Mouse (Mus musculus): Measurements from ENCODE around the gene Mllt11. TPM values are rescaled to one million over a fixed set of nuclear protein-coding genes. Genes with fewer than 3 reads are reported as not detected.

Mllt11 gene
- polyA plus RNA-seq, 1 experiment: 9.1 TPM

DNA sequence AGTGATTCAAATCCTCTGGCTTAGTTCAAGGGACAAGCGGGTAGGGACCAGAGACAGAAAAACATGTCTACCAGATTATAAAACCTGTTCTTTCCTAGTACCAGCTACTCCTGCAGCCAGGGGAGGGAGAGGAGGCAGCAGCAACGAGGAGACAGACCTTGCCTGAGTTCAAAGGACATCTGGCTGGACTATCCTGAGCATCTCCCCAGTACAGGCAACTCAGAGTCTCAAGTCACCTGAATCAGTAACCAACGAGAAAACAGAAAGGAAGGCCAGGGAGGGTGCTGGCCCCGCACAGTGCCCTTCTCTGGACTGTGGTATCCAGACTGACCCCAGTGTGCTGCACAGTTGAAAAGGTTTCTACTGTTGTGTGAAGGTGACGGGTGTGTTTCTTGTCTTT lies 25.0 kb upstream of the Mllt11 start:
- Histone ChIP-seq H3K4me1 (ENCODE audit: control insufficient read depth, insufficient read depth, low read length) (no peaks in the 10 kb centered on the region), H3K27ac (ENCODE audit: control insufficient read depth, insufficient read depth, low read depth, low read length, poor library complexity) (no peak overlapping the region), H3K4me3 (replicated peaks; ENCODE audit: control insufficient read depth, low read depth, low read length) (no peak overlapping the region)
- TF ChIP-seq CTCF (IDR thresholded peaks at IDR 0.05; ENCODE audit: control insufficient read depth, insufficient read depth, low read length) (no peak), POLR2A (IDR thresholded peaks at IDR 0.05; ENCODE audit: borderline replicate concordance, control insufficient read depth, low read depth, low read length) (no peak)
- 86% methylated on average over 5 of the region's 5 CpGs for WGBS

DNA sequence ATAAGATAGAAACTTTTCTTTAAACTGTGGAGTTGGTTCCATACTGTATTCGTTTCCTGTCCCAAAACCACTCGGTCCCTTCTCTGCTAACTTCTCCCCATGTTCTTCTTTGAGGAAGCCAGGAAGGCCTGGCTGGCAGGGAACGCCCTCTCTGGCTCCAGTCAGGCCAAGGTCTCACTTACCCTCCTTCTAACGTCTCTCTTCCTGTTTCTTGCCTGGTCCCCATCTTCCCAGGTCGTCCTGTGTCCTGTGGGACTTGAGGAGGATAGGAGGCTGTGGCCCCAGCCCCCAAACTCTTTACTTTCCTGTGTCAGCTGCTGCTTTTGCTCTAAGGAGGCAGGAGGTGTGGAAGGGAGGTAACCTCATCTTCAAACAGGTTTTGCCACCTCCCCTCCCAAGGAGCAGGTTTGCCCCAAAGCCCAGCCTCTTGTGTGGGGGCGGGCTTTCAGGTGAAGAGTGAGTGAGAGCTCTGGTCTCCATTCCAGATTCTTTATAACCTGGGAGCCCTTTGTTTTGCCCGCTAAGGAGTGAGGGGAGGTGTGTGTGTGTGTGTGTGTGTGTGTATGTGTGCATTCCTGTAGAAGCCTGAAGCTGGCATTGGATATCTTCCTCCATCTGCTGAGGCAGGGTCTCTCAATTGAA lies 18.9 kb upstream of the Mllt11 start, which contains the start of gene Bnipl:
Gene Bnipl, minus strand, starts transcription at position 411 of the 642 bp plus-strand sequence.
- no peak within 1 kb of the TSS for H3K4me3 ChIP-seq (replicated peaks; ENCODE audit: control insufficient read depth, low read depth, low read length)
- H3K4me1 ChIP-seq (ENCODE audit: control insufficient read depth, insufficient read depth, low read length): no peaks in the 10 kb centered on the region; the same call in none of the 2 replicates
- no peak for TF ChIP-seq CTCF (IDR thresholded peaks at IDR 0.05; ENCODE audit: control insufficient read depth, insufficient read depth, low read length)
- TF ChIP-seq POLR2A (IDR thresholded peaks at IDR 0.05; ENCODE audit: borderline replicate concordance, control insufficient read depth, low read depth, low read length): no peak
- no peak within 1 kb of the TSS for H3K27ac ChIP-seq (ENCODE audit: control insufficient read depth, insufficient read depth, low read depth, low read length, poor library complexity)
- WGBS: 51% methylated on average over 7 of the region's 7 CpGs

DNA sequence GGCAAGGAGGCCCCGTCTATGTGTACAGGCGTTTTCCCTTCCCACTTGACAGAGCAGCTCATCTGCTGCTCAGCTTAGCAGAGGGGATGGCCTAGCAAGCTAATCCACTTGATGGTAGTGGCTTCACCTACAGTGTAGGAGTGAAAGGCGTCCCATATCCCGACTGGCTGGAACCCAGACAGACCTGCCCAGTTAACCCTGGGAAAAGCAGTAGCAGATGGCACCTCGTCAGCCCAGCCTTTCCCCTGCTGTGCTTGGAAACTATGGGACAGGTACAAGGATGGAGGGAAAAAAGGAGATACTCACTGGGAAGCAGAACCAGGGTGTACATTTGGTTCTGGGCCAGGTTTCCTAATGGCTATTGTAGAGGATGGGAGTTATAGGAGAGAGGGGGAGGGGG lies 18.4 kb upstream of the Mllt11 start:
- Histone ChIP-seq H3K27ac (ENCODE audit: control insufficient read depth, insufficient read depth, low read depth, low read length, poor library complexity) (no peak overlapping the region), H3K4me1 (ENCODE audit: control insufficient read depth, insufficient read depth, low read length) (no peaks in the 10 kb centered on the region; the same call in none of the 2 replicates), H3K4me3 (replicated peaks; ENCODE audit: control insufficient read depth, low read depth, low read length) (no peak overlapping the region)
- 86% methylated on average over 5 of the region's 5 CpGs for WGBS
- no peak for TF ChIP-seq CTCF (IDR thresholded peaks at IDR 0.05; ENCODE audit: control insufficient read depth, insufficient read depth, low read length)
- no peak for TF ChIP-seq POLR2A (IDR thresholded peaks at IDR 0.05; ENCODE audit: borderline replicate concordance, control insufficient read depth, low read depth, low read length)

- H3K4me3 ChIP-seq (replicated peaks; ENCODE audit: control insufficient read depth, low read depth, low read length): no peak overlapping the region
- 35% methylated on average over 1 of the region's 1 CpGs for WGBS
- no peaks in the 10 kb centered on the region; the same call in none of the 2 replicates for H3K4me1 ChIP-seq (ENCODE audit: control insufficient read depth, insufficient read depth, low read length)
Observed at GRCm38 (mm10) chr3:95247660-95248336, 15.8 kb upstream of the Mllt11 start.

GRCm38 (mm10) chr3:95246465-95247231 lies 14.7 kb upstream of the Mllt11 start:
- H3K4me3 ChIP-seq (replicated peaks; ENCODE audit: control insufficient read depth, low read depth, low read length): no peak overlapping the region
- no peak for TF ChIP-seq CTCF (IDR thresholded peaks at IDR 0.05; ENCODE audit: control insufficient read depth, insufficient read depth, low read length)
- TF ChIP-seq POLR2A (IDR thresholded peaks at IDR 0.05; ENCODE audit: borderline replicate concordance, control insufficient read depth, low read depth, low read length): no peak
- no peak overlapping the region for H3K27ac ChIP-seq (ENCODE audit: control insufficient read depth, insufficient read depth, low read depth, low read length, poor library complexity)
- WGBS: 47% methylated on average over 5 of the region's 5 CpGs
- no peaks in the 10 kb centered on the region; the same call in none of the 2 replicates for H3K4me1 ChIP-seq (ENCODE audit: control insufficient read depth, insufficient read depth, low read length)

More at GRCm38 (mm10) chr3:95247660-95248336, 15.8 kb upstream of the Mllt11 start:
- no peak for TF ChIP-seq POLR2A (IDR thresholded peaks at IDR 0.05; ENCODE audit: borderline replicate concordance, control insufficient read depth, low read depth, low read length)
- no peak for TF ChIP-seq CTCF (IDR thresholded peaks at IDR 0.05; ENCODE audit: control insufficient read depth, insufficient read depth, low read length)
- no peak overlapping the region for H3K27ac ChIP-seq (ENCODE audit: control insufficient read depth, insufficient read depth, low read depth, low read length, poor library complexity)

DNA sequence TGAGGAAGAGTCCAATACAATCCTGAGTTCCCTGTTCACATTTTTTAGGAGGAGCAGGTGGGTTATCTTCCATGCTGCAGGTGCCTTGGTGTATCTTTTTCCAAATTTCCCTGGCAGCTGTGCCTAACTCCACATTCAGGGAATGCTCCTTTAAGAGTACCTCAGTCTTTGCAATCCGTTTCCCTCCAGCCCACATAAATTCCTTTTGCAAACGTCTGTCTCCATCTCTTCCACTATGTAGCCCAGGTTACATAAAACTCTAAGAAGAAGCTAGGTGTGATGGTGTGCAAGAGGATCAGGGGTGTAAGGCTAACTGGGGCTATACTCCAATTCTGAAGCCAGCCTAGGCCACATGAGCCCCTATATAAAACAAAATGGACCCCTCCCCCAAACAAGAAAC lies 11.1 kb upstream of the Mllt11 start:
- 76% methylated on average over 2 of the region's 2 CpGs for WGBS
- H3K4me1 ChIP-seq (ENCODE audit: control insufficient read depth, insufficient read depth, low read length): no peaks in the 10 kb centered on the region; the same call in 1 of the 2 replicates
- no peak overlapping the region for H3K27ac ChIP-seq (ENCODE audit: control insufficient read depth, insufficient read depth, low read depth, low read length, poor library complexity)
- no peak for TF ChIP-seq CTCF (IDR thresholded peaks at IDR 0.05; ENCODE audit: control insufficient read depth, insufficient read depth, low read length)
- no peak for TF ChIP-seq POLR2A (IDR thresholded peaks at IDR 0.05; ENCODE audit: borderline replicate concordance, control insufficient read depth, low read depth, low read length)
- H3K4me3 ChIP-seq (replicated peaks; ENCODE audit: control insufficient read depth, low read depth, low read length): no peak overlapping the region

DNA sequence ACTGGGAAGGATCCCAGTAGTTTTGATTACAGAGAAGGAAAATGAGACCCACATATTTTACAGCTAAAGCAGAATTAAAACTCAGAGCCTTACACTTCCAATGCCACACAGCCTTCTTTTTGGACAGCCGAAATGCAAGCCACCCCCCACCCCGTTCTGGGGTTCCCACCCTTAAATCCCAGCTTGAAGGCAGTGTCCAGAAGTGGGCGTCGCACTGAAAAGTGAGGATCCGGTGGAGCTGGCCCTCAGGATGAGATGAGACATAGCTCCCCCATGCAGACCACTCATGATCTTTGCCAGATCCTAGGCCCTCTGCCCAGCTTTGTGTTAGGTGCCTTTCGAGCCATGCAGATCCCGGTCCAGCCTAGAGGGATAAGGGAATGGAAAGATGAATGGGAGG lies 9.5 kb upstream of the Mllt11 start, which contains the start of gene Gm128:
Gene Gm128, minus strand, starts transcription at position 101 of the 400 bp plus-strand sequence.
- TF ChIP-seq POLR2A (IDR thresholded peaks at IDR 0.05; ENCODE audit: borderline replicate concordance, control insufficient read depth, low read depth, low read length) (no peak), CTCF (IDR thresholded peaks at IDR 0.05; ENCODE audit: control insufficient read depth, insufficient read depth, low read length) (no peak)
- no peaks in the 10 kb centered on the region; the same call in 1 of the 2 replicates for H3K4me1 ChIP-seq (ENCODE audit: control insufficient read depth, insufficient read depth, low read length)
- H3K27ac ChIP-seq (ENCODE audit: control insufficient read depth, insufficient read depth, low read depth, low read length, poor library complexity): no peak within 1 kb of the TSS
- WGBS: 85% methylated on average over 7 of the region's 7 CpGs
- H3K4me3 ChIP-seq (replicated peaks; ENCODE audit: control insufficient read depth, low read depth, low read length): no peak within 1 kb of the TSS

DNA sequence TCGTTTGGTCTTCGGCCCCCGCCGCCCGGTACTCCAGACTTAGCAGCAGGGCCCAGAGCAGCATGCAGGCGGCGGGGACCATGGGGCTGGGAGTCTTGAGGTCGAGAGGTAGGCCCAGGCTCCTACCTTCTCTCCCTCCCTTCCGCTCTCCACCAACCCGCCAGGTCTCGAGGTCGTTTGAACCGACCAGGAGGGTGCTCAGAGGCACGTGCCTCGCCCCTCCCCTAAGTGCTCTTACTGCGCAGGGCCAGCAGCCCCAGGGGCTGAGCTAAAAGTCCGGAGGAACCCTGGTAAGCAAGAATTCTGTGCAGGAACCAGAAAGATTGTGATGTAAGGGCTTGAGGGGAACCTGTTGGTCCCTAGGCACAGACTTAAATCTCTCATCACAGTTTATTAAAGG lies 8.9 kb upstream of the Mllt11 start:
- 60% methylated on average over 17 of the region's 17 CpGs for WGBS
- Histone ChIP-seq H3K4me3 (replicated peaks; ENCODE audit: control insufficient read depth, low read depth, low read length) (no peak overlapping the region), H3K4me1 (ENCODE audit: control insufficient read depth, insufficient read depth, low read length) (no peaks in the 10 kb centered on the region), H3K27ac (ENCODE audit: control insufficient read depth, insufficient read depth, low read depth, low read length, poor library complexity) (no peak overlapping the region)
- no peak for TF ChIP-seq POLR2A (IDR thresholded peaks at IDR 0.05; ENCODE audit: borderline replicate concordance, control insufficient read depth, low read depth, low read length)
- TF ChIP-seq CTCF (IDR thresholded peaks at IDR 0.05; ENCODE audit: control insufficient read depth, insufficient read depth, low read length): no peak
